Mouse (Mus musculus): ENCODE results near the gene 2610507B11Rik.

- no peak for TF ChIP-seq CTCF (IDR thresholded peaks at IDR 0.05; ENCODE audit: borderline replicate concordance, control insufficient read depth, extremely low read depth, insufficient read depth, low read length, poor library complexity)
- TF ChIP-seq POLR2A (IDR thresholded peaks at IDR 0.05; ENCODE audit: control insufficient read depth, extremely low read depth, insufficient read depth, low read length, poor library complexity), result no peak
These were observed 4.9 kb upstream of the 2610507B11Rik start for GRCm38 (mm10) chr11:78256618-78257017.
